ENCODE assay signal across 24 mouse cellular contexts in genomic region chr1:189127367-189127766, GRCm38 (mm10).
DNase-seq lines count a peak whose midpoint lies in the region; ATAC-seq lines count a peak whose summit lies in the region.
"Had no signal": no experiment of that assay in that cellular context is flagged by ENCODE, and none has a peak within 500 bp of the region (broad histone marks: within the 10 kb centered on the region; RNA-seq: fewer than 3 reads in every experiment).

No protein-coding gene starts in this region.

- no peaks in the 10 kb centered on the region for H3K9me3 ChIP-seq in forebrain, embryonic 11.5 days (ENCODE audit: control insufficient read depth, low read length)
- no peaks in the 10 kb centered on the region for H3K9me3 ChIP-seq in forebrain, embryonic 16.5 days (ENCODE audit: control insufficient read depth, low read length)
- no peaks in the 10 kb centered on the region for H3K9me3 ChIP-seq in intestine, embryonic 14.5 days (ENCODE audit: control insufficient read depth, low read length)
- no peaks in the 10 kb centered on the region for H3K9me3 ChIP-seq in intestine, embryonic 16.5 days (ENCODE audit: control insufficient read depth, low read length)
- H3K9me3 ChIP-seq in midbrain, embryonic 14.5 days (ENCODE audit: control insufficient read depth, low read length), result 0 out of 2 replicates have a peak, but pooled peaks cover 5% of the 10 kb centered on the region
- H3K9me3 ChIP-seq: hindbrain, embryonic 15.5 days; kidney, embryonic 15.5 days; liver, embryonic 12.5 days had no signal

- no peak overlapping the region for H3K4me3 ChIP-seq in forebrain, embryonic 11.5 days (ENCODE audit: low read depth, low read length)
- no peak overlapping the region for H3K4me3 ChIP-seq in forebrain, embryonic 16.5 days (replicated peaks; ENCODE audit: low read length)
- H3K4me3 ChIP-seq in intestine, embryonic 14.5 days (ENCODE audit: low read depth, low read length), result no peak overlapping the region
- no peak overlapping the region for H3K4me3 ChIP-seq in intestine, embryonic 16.5 days (ENCODE audit: low read length)
- H3K4me3 ChIP-seq in midbrain, embryonic 14.5 days (replicated peaks; ENCODE audit: low read depth, low read length), result no peak overlapping the region
- H3K4me3 ChIP-seq: heart, embryonic 12.5 days; hindbrain, embryonic 15.5 days; kidney, embryonic 15.5 days; limb, embryonic 13.5 days; liver, embryonic 12.5 days had no signal

- H3K4me1 ChIP-seq in forebrain, embryonic 11.5 days (replicated peaks; ENCODE audit: control insufficient read depth, insufficient read depth, low read length), result no peaks in the 10 kb centered on the region; the same call in 1 of the 2 replicates
- no peaks in the 10 kb centered on the region for H3K4me1 ChIP-seq in forebrain, embryonic 16.5 days (replicated peaks; ENCODE audit: control insufficient read depth, insufficient read depth, low read length)
- no peaks in the 10 kb centered on the region for H3K4me1 ChIP-seq in intestine, embryonic 14.5 days (replicated peaks; ENCODE audit: control insufficient read depth, insufficient read depth, low read length)
- no peaks in the 10 kb centered on the region for H3K4me1 ChIP-seq in intestine, embryonic 16.5 days (ENCODE audit: control insufficient read depth, insufficient read depth, low read length)
- H3K4me1 ChIP-seq in midbrain, embryonic 14.5 days (ENCODE audit: control insufficient read depth, insufficient read depth, low read length), result no peaks in the 10 kb centered on the region
- H3K4me1 ChIP-seq: heart, embryonic 12.5 days; hindbrain, embryonic 15.5 days; kidney, embryonic 15.5 days; limb, embryonic 13.5 days; liver, embryonic 12.5 days had no signal

- no peak overlapping the region for H3K9ac ChIP-seq in forebrain, embryonic 11.5 days (ENCODE audit: low read length)
- H3K9ac ChIP-seq in forebrain, embryonic 16.5 days (replicated peaks; ENCODE audit: low read depth, low read length), result no peak overlapping the region
- H3K9ac ChIP-seq in intestine, embryonic 14.5 days (ENCODE audit: low read length), result no peak overlapping the region
- H3K9ac ChIP-seq in intestine, embryonic 16.5 days (ENCODE audit: low read depth, low read length), result no peak overlapping the region
- no peak overlapping the region for H3K9ac ChIP-seq in midbrain, embryonic 14.5 days (replicated peaks; ENCODE audit: low read length)
- H3K9ac ChIP-seq: heart, embryonic 12.5 days; hindbrain, embryonic 15.5 days; kidney, embryonic 15.5 days; limb, embryonic 13.5 days; liver, embryonic 12.5 days had no signal

- no peak for DNase-seq in forebrain, embryonic 11.5 days (ENCODE audit: low spot score)
- no peak for DNase-seq in intestine, embryonic 14.5 days (ENCODE audit: low spot score)
- peak; percentile 64 for DNase-seq in retina, postnatal 1 day
- DNase-seq in retina, embryonic 14.5 days (ENCODE audit: low spot score), result no peak
- DNase-seq in midbrain, embryonic 14.5 days, result peak; percentile 31
- no peak for DNase-seq in cerebellum, adult 9-10 months
- DNase-seq: adrenal gland, adult 8-10 months; cerebellum, adult 18-20 months; cerebellum, postnatal 36 days; gastrocnemius, postnatal 10 days; heart, postnatal 10 days; kidney, adult 11 months; kidney, postnatal 4 days; lung, adult 18-20 months; lung, postnatal 14 days had no signal

- peak; percentile 70 for ATAC-seq in forebrain, embryonic 11.5 days (replicated peaks; ENCODE audit: low FRiP score)
- no peak for ATAC-seq in forebrain, embryonic 16.5 days
- ATAC-seq in intestine, embryonic 14.5 days (replicated peaks; ENCODE audit: low FRiP score, low TSS enrichment, low read depth), result peak; percentile 47; the same call in 1 of the 2 replicates
- ATAC-seq in intestine, embryonic 16.5 days, result no peak
- no peak for ATAC-seq in midbrain, embryonic 14.5 days (ENCODE audit: low FRiP score, low TSS enrichment)
- ATAC-seq: activated CD4-positive, CD25-positive, alpha-beta regulatory T cell, adult 4 months; forebrain, embryonic 14.5 days; liver, embryonic 12.5 days had no signal

- H3K27me3 ChIP-seq in forebrain, embryonic 11.5 days (ENCODE audit: control insufficient read depth, insufficient read depth, low read length), result no peaks in the 10 kb centered on the region
- H3K27me3 ChIP-seq in forebrain, embryonic 16.5 days (replicated peaks; ENCODE audit: control insufficient read depth, insufficient read depth, low read length), result no peaks in the 10 kb centered on the region
- H3K27me3 ChIP-seq in intestine, embryonic 14.5 days (replicated peaks; ENCODE audit: control insufficient read depth, insufficient read depth, low read length), result no peaks in the 10 kb centered on the region
- no peaks in the 10 kb centered on the region for H3K27me3 ChIP-seq in intestine, embryonic 16.5 days (replicated peaks; ENCODE audit: control insufficient read depth, insufficient read depth, low read length)
- no peaks in the 10 kb centered on the region for H3K27me3 ChIP-seq in midbrain, embryonic 14.5 days (ENCODE audit: control insufficient read depth, insufficient read depth, low read length)
- H3K27me3 ChIP-seq: heart, embryonic 12.5 days; hindbrain, embryonic 15.5 days; kidney, embryonic 15.5 days; limb, embryonic 13.5 days; liver, embryonic 12.5 days had no signal

- no peak overlapping the region for H3K4me2 ChIP-seq in forebrain, embryonic 11.5 days (ENCODE audit: low read depth, low read length, severe bottlenecking)
- no peak overlapping the region for H3K4me2 ChIP-seq in forebrain, embryonic 16.5 days (ENCODE audit: low read length)
- no peak overlapping the region for H3K4me2 ChIP-seq in intestine, embryonic 14.5 days (ENCODE audit: low read length)
- H3K4me2 ChIP-seq in intestine, embryonic 16.5 days (ENCODE audit: low read depth, low read length), result no peak overlapping the region
- no peak overlapping the region for H3K4me2 ChIP-seq in midbrain, embryonic 14.5 days (ENCODE audit: low read length)
- H3K4me2 ChIP-seq: heart, embryonic 12.5 days; hindbrain, embryonic 15.5 days; kidney, embryonic 15.5 days; limb, embryonic 13.5 days; liver, embryonic 12.5 days had no signal

- WGBS in forebrain, embryonic 11.5 days, result 19% methylated on average over 5 of the region's 5 CpGs
- WGBS in forebrain, embryonic 16.5 days, result 28% methylated on average over 5 of the region's 5 CpGs
- WGBS in intestine, embryonic 14.5 days, result 49% methylated on average over 5 of the region's 5 CpGs
- 59% methylated on average over 5 of the region's 5 CpGs for WGBS in intestine, embryonic 16.5 days
- 9% methylated on average over 5 of the region's 5 CpGs for WGBS in midbrain, embryonic 14.5 days

- H3K27ac ChIP-seq in forebrain, embryonic 11.5 days (ENCODE audit: low read depth, low read length), result no peak overlapping the region
- no peak overlapping the region for H3K27ac ChIP-seq in forebrain, embryonic 16.5 days (ENCODE audit: low read length)
- H3K27ac ChIP-seq in intestine, embryonic 14.5 days (ENCODE audit: low read depth), result no peak overlapping the region
- no peak overlapping the region for H3K27ac ChIP-seq in intestine, embryonic 16.5 days (ENCODE audit: low read length)
- H3K27ac ChIP-seq in midbrain, embryonic 14.5 days (replicated peaks; ENCODE audit: low read depth, low read length), result no peak overlapping the region
- H3K27ac ChIP-seq: hindbrain, embryonic 15.5 days; kidney, embryonic 15.5 days; limb, embryonic 13.5 days; liver, embryonic 12.5 days had no signal

- H3K36me3 ChIP-seq in forebrain, embryonic 11.5 days (ENCODE audit: control insufficient read depth, insufficient read depth, low read length), result no peaks in the 10 kb centered on the region
- H3K36me3 ChIP-seq in forebrain, embryonic 16.5 days (ENCODE audit: control insufficient read depth, insufficient read depth), result no peaks in the 10 kb centered on the region
- no peaks in the 10 kb centered on the region for H3K36me3 ChIP-seq in intestine, embryonic 14.5 days (ENCODE audit: control insufficient read depth, insufficient read depth, low read length)
- no peaks in the 10 kb centered on the region for H3K36me3 ChIP-seq in intestine, embryonic 16.5 days (ENCODE audit: control insufficient read depth, insufficient read depth, low read length)
- no peaks in the 10 kb centered on the region for H3K36me3 ChIP-seq in midbrain, embryonic 14.5 days (ENCODE audit: control insufficient read depth, insufficient read depth, low read length)
- H3K36me3 ChIP-seq: heart, embryonic 12.5 days; hindbrain, embryonic 15.5 days; kidney, embryonic 15.5 days; limb, embryonic 13.5 days; liver, embryonic 12.5 days had no signal

Comparison
In these comparisons a context has a peak if more than half of its experiments do, and no peak if none do; other contexts are left out.
1. ATAC-seq: peak in forebrain, embryonic 11.5 days (single experiment) and intestine, embryonic 14.5 days (single experiment); none in forebrain, embryonic 16.5 days (single experiment), intestine, embryonic 16.5 days (single experiment) and midbrain, embryonic 14.5 days (single experiment).
2. DNase-seq: peak in retina, postnatal 1 day (single experiment) and midbrain, embryonic 14.5 days (single experiment); none in forebrain, embryonic 11.5 days (single experiment), intestine, embryonic 14.5 days (single experiment), retina, embryonic 14.5 days (single experiment) and cerebellum, adult 9-10 months (single experiment).